Mouse (Mus musculus): ENCODE measurements around the gene Zcrb1. TPM values are rescaled to one million over a fixed set of nuclear protein-coding genes. Genes with fewer than 3 reads are reported as not detected.
A peak's percentile ranks its signal among the peaks of the same experiment; 100 is the strongest.

Zcrb1 gene
- 176 and 187 TPM in 2 replicates for polyA plus RNA-seq (2015; fragmentation: Nextera tagmentation; extraction: Ambion mirVana)

GRCm38 (mm10) chr15:93397826-93398698 is at the start of gene Zcrb1, which contains the start of gene Pphln1:
Gene Zcrb1 (minus strand): TSS chr15:93398334.
Gene Pphln1 (plus strand): TSS chr15:93398350.
- peak within 1 kb of the TSS; percentile 70 for H3K4me2 ChIP-seq
- peaks cover 44% of the 10 kb centered on the region for H3K4me1 ChIP-seq
- peak within 1 kb of the TSS; percentile 95 for H3K9ac ChIP-seq
- peak within 1 kb of the TSS; percentile 94 for H3K4me3 ChIP-seq
- H3K27ac ChIP-seq = peak within 1 kb of the TSS; percentile 84
- H3K9me3 ChIP-seq (replicated peaks) = no peaks in the 10 kb centered on the region
- peak; percentile 97 for ATAC-seq
- H3K27me3 ChIP-seq = no peaks in the 10 kb centered on the region
- H3K36me3 ChIP-seq (ENCODE audit: poor library complexity, severe bottlenecking) = peaks cover 26% of the 10 kb centered on the region
- under 1% methylated on average over 84 of the region's 100 CpGs for WGBS

GRCm38 (mm10) chr15:93443676-93444075 is 45.5 kb upstream of the Zcrb1 start:
- 90% methylated on average over 6 of the region's 6 CpGs for WGBS
- Histone ChIP-seq H3K4me3 (no peak overlapping the region), H3K4me2 (no peak overlapping the region), H3K27me3 (no peaks in the 10 kb centered on the region), H3K27ac (no peak overlapping the region), H3K9me3 (replicated peaks) (no peaks in the 10 kb centered on the region), H3K4me1 (no peaks in the 10 kb centered on the region), H3K36me3 (ENCODE audit: poor library complexity, severe bottlenecking) (peaks cover 36% of the 10 kb centered on the region), H3K9ac (no peak overlapping the region)
- ATAC-seq = no peak

GRCm38 (mm10) chr15:93442271-93442670 is 44.1 kb upstream of the Zcrb1 start:
- peaks cover 40% of the 10 kb centered on the region for H3K36me3 ChIP-seq (ENCODE audit: poor library complexity, severe bottlenecking)
- H3K27ac ChIP-seq = no peak overlapping the region
- 95% methylated on average over 4 of the region's 4 CpGs for WGBS
- H3K4me3 ChIP-seq = no peak overlapping the region
- no peaks in the 10 kb centered on the region for H3K9me3 ChIP-seq (replicated peaks)
- H3K27me3 ChIP-seq = no peaks in the 10 kb centered on the region
- no peak for ATAC-seq
- H3K4me1 ChIP-seq = no peaks in the 10 kb centered on the region
- H3K4me2 ChIP-seq = no peak overlapping the region
- no peak overlapping the region for H3K9ac ChIP-seq

GRCm38 (mm10) chr15:93438663-93439062 is 40.5 kb upstream of the Zcrb1 start:
- 38% methylated on average over 5 of the region's 5 CpGs for WGBS
- peak; percentile 66 for ATAC-seq
- Histone ChIP-seq H3K9ac (no peak overlapping the region), H3K4me2 (no peak overlapping the region), H3K27ac (no peak overlapping the region), H3K4me3 (no peak overlapping the region), H3K4me1 (no peaks in the 10 kb centered on the region), H3K36me3 (ENCODE audit: poor library complexity, severe bottlenecking) (peaks cover 46% of the 10 kb centered on the region), H3K27me3 (no peaks in the 10 kb centered on the region), H3K9me3 (replicated peaks) (no peaks in the 10 kb centered on the region)

GRCm38 (mm10) chr15:93435998-93436397 is 37.9 kb upstream of the Zcrb1 start:
- Histone ChIP-seq H3K9ac (no peak overlapping the region), H3K36me3 (ENCODE audit: poor library complexity, severe bottlenecking) (peaks cover 22% of the 10 kb centered on the region), H3K4me1 (no peaks in the 10 kb centered on the region), H3K27me3 (no peaks in the 10 kb centered on the region), H3K4me2 (no peak overlapping the region), H3K9me3 (replicated peaks) (no peaks in the 10 kb centered on the region), H3K4me3 (no peak overlapping the region), H3K27ac (no peak overlapping the region)
- 91% methylated on average over 12 of the region's 12 CpGs for WGBS
- ATAC-seq = no peak

- ATAC-seq = no peak
- WGBS = 89% methylated on average over 11 of the region's 11 CpGs
- no peak overlapping the region for H3K4me3 ChIP-seq
- no peaks in the 10 kb centered on the region for H3K9me3 ChIP-seq (replicated peaks)
- peaks cover 17% of the 10 kb centered on the region for H3K36me3 ChIP-seq (ENCODE audit: poor library complexity, severe bottlenecking)
- no peak overlapping the region for H3K4me2 ChIP-seq
- H3K4me1 ChIP-seq = no peaks in the 10 kb centered on the region
- H3K27me3 ChIP-seq = no peaks in the 10 kb centered on the region
- H3K27ac ChIP-seq = no peak overlapping the region
- no peak overlapping the region for H3K9ac ChIP-seq
Observed at GRCm38 (mm10) chr15:93433811-93434210, 35.7 kb upstream of the Zcrb1 start.

GRCm38 (mm10) chr15:93422537-93422936 is 24.4 kb upstream of the Zcrb1 start:
- ATAC-seq = no peak
- Histone ChIP-seq H3K36me3 (ENCODE audit: poor library complexity, severe bottlenecking) (peaks cover 39% of the 10 kb centered on the region), H3K27ac (no peak overlapping the region), H3K4me1 (no peaks in the 10 kb centered on the region), H3K4me3 (no peak overlapping the region), H3K27me3 (no peaks in the 10 kb centered on the region), H3K9me3 (replicated peaks) (no peaks in the 10 kb centered on the region), H3K4me2 (no peak overlapping the region), H3K9ac (no peak overlapping the region)
- 97% methylated on average over 1 of the region's 1 CpGs for WGBS

- Histone ChIP-seq H3K9ac (no peak overlapping the region), H3K4me1 (no peaks in the 10 kb centered on the region), H3K9me3 (replicated peaks) (no peaks in the 10 kb centered on the region), H3K4me2 (no peak overlapping the region), H3K4me3 (no peak overlapping the region), H3K27ac (no peak overlapping the region), H3K36me3 (ENCODE audit: poor library complexity, severe bottlenecking) (peaks cover 44% of the 10 kb centered on the region), H3K27me3 (no peaks in the 10 kb centered on the region)
- ATAC-seq = no peak
- WGBS = 85% methylated on average over 7 of the region's 7 CpGs
Observed at GRCm38 (mm10) chr15:93420596-93420995, 22.5 kb upstream of the Zcrb1 start.

- ATAC-seq = no peak
- Histone ChIP-seq H3K4me2 (no peak overlapping the region), H3K27ac (no peak overlapping the region), H3K4me3 (no peak overlapping the region), H3K4me1 (no peaks in the 10 kb centered on the region), H3K9me3 (replicated peaks) (no peaks in the 10 kb centered on the region), H3K9ac (no peak overlapping the region), H3K36me3 (ENCODE audit: poor library complexity, severe bottlenecking) (peaks cover 51% of the 10 kb centered on the region), H3K27me3 (no peaks in the 10 kb centered on the region)
- WGBS = 88% methylated on average over 6 of the region's 6 CpGs
Observed at GRCm38 (mm10) chr15:93416300-93416699, 18.2 kb upstream of the Zcrb1 start.

- H3K4me3 ChIP-seq = no peak overlapping the region
- peaks cover 54% of the 10 kb centered on the region for H3K36me3 ChIP-seq (ENCODE audit: poor library complexity, severe bottlenecking)
- H3K9me3 ChIP-seq (replicated peaks) = no peaks in the 10 kb centered on the region
- no peak overlapping the region for H3K4me2 ChIP-seq
- no peaks in the 10 kb centered on the region for H3K27me3 ChIP-seq
- H3K9ac ChIP-seq = no peak overlapping the region
- no peak overlapping the region for H3K27ac ChIP-seq
- ATAC-seq = no peak
- H3K4me1 ChIP-seq = no peaks in the 10 kb centered on the region
- 92% methylated on average over 9 of the region's 9 CpGs for WGBS
Observed at GRCm38 (mm10) chr15:93414456-93414855, 16.3 kb upstream of the Zcrb1 start.

- WGBS = 99% methylated on average over 3 of the region's 3 CpGs
- no peaks in the 10 kb centered on the region for H3K27me3 ChIP-seq
- no peaks in the 10 kb centered on the region for H3K4me1 ChIP-seq
Observed at GRCm38 (mm10) chr15:93412445-93412844, 14.3 kb upstream of the Zcrb1 start.

GRCm38 (mm10) chr15:93406492-93406891 is 8.4 kb upstream of the Zcrb1 start:
- no peak for ATAC-seq
- 96% methylated on average over 5 of the region's 5 CpGs for WGBS

More at GRCm38 (mm10) chr15:93412445-93412844, 14.3 kb upstream of the Zcrb1 start:
- H3K4me3 ChIP-seq = no peak overlapping the region
- no peak overlapping the region for H3K27ac ChIP-seq
- ATAC-seq = no peak
- no peaks in the 10 kb centered on the region for H3K9me3 ChIP-seq (replicated peaks)
- H3K4me2 ChIP-seq = no peak overlapping the region
- peaks cover 54% of the 10 kb centered on the region for H3K36me3 ChIP-seq (ENCODE audit: poor library complexity, severe bottlenecking)
- no peak overlapping the region for H3K9ac ChIP-seq

More at GRCm38 (mm10) chr15:93406492-93406891, 8.4 kb upstream of the Zcrb1 start:
- Histone ChIP-seq H3K27me3 (no peaks in the 10 kb centered on the region), H3K4me3 (no peak overlapping the region), H3K36me3 (ENCODE audit: poor library complexity, severe bottlenecking) (peaks cover 19% of the 10 kb centered on the region; the same call in 1 of the 2 replicates), H3K4me2 (no peak overlapping the region), H3K4me1 (peaks cover 4% of the 10 kb centered on the region; the same call in 1 of the 2 replicates), H3K9ac (no peak overlapping the region), H3K27ac (no peak overlapping the region), H3K9me3 (replicated peaks) (no peaks in the 10 kb centered on the region)

Data from forebrain, embryonic 13.5 days (tissue).